Mouse (Mus musculus): ENCODE data around the gene Tnfsf14.
A peak's percentile ranks its signal among the peaks of the same experiment; 100 is the strongest.

Gene Tnfsf14

GRCm38 (mm10) chr17:57201841-57202724 is 8.1 kb upstream of the Tnfsf14 start:
- no peak for DNase-seq

DNA sequence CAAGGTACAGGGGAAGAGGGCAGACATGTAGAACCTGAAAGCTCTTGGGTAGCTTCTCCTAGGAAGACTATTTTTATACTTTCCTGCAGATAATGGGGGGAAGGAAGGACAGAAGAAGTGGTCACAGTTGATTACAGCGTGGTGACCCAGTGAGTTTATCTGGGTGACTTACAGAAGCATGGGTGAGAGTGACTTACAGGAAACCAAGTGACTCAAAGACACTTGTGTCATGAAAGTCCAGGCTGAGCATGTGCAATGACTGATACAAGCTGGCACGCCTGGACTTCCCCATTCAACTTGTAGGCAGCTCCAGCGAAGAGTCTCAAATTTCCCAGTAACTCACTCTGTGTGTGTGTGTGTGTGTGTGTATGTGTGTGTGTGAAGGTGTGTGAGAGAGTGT is 4.3 kb upstream of the Tnfsf14 start:
- no peak for DNase-seq

GRCm38 (mm10) chr17:57195326-57196010 is 1.5 kb upstream of the Tnfsf14 start:
- DNase-seq: no peak

GRCm38 (mm10) chr17:57194771-57195170 is 794 bp upstream of the Tnfsf14 start:
- DNase-seq: peak in 1 of 2 experiments; percentile 50

DNA sequence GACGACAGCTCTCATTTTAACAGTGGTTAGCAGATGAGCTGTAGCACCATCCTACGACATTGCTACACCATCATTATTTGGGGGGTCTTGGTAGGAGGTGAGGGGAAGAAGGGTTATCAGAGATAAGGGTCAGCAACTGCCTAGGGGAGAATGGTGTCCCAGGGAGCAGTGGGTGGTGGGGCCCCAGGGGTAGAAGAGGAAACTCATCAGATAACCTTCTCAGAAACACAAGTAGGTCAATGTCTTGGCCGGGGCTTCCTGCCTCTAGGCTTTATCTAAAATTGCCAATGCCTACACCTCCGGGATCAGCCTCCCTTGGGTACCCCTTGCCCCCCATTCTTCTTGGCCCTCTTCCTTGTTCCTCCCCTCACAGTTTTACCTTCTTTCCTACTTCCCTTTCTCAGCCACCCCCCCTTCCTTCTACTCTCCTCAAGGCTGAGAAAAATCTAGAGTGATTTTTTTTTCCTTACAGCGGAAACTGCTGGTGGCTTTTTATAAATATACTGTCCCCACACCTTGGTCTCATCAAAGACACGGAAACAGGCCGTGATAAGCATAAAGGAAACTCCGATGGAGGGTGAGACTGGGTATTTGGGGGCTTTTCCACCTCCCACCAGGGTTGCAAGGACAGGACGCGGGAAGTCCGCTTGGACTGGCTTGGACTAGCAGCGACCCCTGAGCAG is 5.3 kb downstream of the Tnfsf14 start:
- no peak for DNase-seq

DNA sequence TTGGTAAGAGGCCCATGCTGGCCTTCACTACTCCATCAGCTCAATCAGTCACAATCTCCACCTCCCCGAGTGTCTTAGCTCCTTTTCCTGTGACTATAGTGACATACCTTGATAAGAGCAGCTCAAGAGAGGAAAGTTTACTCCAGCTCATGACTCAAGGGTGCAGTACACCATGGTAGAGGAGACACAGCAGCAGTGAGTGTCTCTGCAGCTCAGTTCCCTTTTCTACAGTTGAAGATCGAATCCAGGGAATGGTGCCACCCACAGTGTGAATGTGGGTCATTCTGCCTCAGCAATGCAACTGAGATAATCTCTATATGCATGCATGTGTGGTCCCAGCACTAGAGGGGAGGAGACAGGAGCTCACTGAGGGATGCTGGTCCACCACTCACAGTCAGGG is 8.3 kb downstream of the Tnfsf14 start:
- no peak for DNase-seq

GRCm38 (mm10) chr17:57182871-57183270 is 11.1 kb downstream of the Tnfsf14 start:
- no peak for DNase-seq

- peak; percentile 44 to 45 for DNase-seq
Measured at GRCm38 (mm10) chr17:57180363-57180762, 13.6 kb downstream of the Tnfsf14 start.

DNA sequence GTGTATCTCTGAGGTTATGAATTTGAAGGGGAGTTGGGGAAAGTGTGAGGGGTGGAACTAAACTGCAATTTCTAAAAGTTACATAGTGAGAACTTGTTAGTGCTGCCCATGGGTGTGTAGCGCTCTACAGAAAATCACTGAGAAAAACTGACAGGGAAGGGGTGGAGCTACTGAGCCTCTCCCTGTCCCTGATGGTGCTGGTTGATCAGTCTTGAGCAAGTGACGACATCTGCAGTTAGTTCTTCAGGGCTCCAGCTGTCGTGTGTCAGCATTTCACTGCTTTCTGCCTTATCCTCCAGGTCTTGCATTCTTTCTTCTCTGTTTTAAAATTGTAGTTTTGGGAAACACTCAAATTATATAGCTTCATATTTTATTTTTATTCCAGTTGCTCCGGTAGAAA is 20.6 kb downstream of the Tnfsf14 start:
- no peak for DNase-seq

DNA sequence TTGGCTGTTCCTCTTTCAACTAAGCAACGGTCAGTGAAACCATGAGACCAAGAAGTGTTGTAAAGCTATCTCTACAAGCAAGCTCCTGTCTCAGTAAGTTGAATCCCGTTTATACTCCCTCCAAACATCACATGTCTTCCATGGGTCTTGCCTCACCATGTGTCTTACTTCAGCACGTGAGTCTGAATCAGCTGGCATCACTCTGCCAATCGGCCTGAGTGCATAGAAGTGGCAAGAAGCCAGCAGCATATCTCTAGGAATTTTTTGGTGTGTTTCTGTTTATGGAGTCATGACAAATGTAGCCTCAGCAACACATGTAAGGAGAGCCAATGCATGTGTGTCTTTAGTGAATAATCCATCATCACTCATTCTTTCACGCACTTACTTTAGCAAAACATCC is 21.6 kb downstream of the Tnfsf14 start:
- DNase-seq: no peak

DNA sequence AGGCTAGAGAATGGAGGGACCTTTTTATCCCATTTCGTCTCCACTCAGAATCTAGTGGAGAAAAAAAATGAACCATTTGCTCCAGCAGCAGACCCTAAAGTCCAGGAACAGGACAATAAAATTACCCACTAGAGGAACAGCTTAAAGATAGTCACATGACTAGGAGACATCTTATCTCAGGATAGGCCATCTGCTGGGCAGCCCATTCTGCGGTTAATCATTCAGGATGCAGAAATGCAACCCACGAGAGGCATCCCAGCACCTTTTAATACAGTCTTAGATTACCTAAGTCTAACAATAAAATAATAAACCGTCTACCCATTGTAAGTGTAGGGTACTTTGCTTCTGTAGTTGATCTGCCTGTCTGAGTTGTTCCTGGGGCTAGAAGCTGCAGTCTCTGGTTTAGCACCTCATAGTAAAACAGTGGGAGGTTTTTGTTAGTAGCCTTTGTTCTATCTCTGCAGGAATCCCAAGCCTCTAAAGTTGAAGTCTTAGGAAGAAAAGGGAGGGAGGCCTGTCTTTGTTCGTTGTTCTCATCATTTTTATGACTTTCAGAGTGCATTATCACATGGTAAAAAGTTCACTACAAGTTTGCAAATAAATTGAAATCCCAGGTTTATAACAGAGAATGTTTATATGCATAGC is 23.2 kb downstream of the Tnfsf14 start:
- no peak for DNase-seq

- peak; percentile 53 to 62 for DNase-seq
Measured at GRCm38 (mm10) chr17:57166800-57167791, 26.9 kb downstream of the Tnfsf14 start.

DNA sequence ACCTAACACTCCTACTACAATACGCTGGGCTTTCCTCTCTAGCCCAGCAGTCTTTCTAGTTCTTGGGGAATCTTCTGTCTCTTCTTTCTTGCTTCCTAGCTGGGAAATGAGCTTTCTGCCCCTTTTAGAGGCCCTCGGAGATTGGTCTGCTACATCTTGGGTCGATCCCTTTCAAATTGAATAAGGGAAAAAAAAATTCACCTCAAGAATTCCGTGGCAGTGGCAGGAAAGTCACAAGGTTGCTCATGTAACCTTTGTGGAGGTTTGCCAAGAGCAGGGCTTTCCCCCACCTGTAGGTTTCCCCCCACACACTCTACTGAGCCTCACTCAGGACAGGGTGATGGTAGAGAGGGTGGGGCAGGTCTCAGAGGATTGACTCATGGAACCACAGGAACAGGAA is 40.2 kb downstream of the Tnfsf14 start:
- no peak for DNase-seq

- no peak for DNase-seq
Measured at GRCm38 (mm10) chr17:57153006-57153405, 41.0 kb downstream of the Tnfsf14 start.

DNA sequence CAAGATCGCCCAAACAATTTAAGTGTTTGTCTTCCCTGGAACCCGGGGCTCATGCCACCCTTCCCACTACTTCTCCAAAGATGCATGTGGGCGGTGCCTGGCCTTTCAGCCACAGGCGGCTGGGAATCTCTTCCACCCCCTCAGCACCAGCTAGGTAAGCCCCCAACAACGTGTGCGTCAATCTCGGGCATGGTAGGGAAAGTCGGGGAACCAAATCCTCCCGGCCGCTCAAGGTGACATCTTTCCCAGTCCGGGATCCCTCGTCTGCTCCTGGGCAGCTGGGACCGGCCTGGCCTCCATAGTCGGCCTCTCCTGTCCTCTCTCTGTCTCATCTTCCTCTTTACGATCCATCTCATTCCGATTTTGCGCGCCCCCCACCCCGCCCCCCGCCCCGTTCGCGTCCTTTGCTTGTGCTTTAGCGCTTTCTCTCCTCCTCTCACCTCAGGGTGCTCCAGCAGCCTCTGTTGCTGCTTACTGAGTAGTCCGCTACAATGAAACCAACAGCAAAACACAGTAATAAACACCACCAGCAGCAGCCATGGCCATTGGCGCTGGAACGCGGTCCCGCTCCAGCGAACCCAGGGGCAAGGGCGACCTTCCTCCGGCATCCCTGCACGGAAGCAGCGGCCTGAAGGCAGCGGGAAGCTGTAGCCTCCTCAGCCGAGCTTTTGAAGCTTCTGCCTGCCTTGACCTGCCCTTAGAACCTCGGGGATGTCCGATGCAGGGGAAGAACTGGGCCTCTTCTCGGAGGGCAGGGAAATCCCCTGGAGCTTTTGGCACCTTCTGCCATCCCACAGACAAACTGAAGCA is 44.8 kb downstream of the Tnfsf14 start, which contains the start of gene Cd70:
Gene Cd70, minus strand, starts transcription at position 784 of the 810 bp plus-strand sequence.
- no peak for DNase-seq

- no peak for DNase-seq
Measured at GRCm38 (mm10) chr17:57148343-57148742, 45.6 kb downstream of the Tnfsf14 start.

DNA sequence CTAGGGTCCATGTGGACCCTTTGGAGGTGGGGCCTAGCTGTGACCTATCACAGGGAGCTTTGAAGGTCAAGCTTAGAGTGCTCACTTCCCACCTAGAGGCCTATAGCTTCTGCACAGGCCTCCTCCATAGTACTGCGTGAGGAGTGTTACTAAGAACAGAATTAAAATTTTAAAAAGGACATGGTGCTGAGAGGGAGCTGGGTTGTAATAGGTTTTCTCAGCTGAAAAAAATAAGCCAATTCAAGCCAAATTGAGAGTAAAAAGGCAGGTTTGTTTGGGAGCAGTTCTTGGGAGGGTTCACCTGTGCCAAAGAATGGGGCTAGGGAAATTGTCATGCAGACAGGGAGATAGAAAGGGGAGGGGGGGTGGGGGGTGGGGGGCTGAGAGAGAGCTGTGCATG is 48.9 kb downstream of the Tnfsf14 start:
- no peak for DNase-seq

- DNase-seq: no peak
Measured at GRCm38 (mm10) chr17:57143704-57144103, 50.3 kb downstream of the Tnfsf14 start.

GRCm38 (mm10) chr17:57139708-57140107 is 54.3 kb downstream of the Tnfsf14 start:
- DNase-seq: no peak

Data from thymus, adult 18-20 months (tissue).